Mouse (Mus musculus): ENCODE data around the gene Ube2t. TPM values are rescaled to one million over a fixed set of nuclear protein-coding genes. Genes with fewer than 3 reads are reported as not detected.

Ube2t gene
- total and polyA plus RNA-seq, 2 experiments from 2014 or later, result 5.8 to 9.0 TPM

GRCm38 (mm10) chr1:134994739-134995138, 32.4 kb downstream of the Ube2t start:
- H3K4me1 ChIP-seq (ENCODE audit: insufficient read depth), result no peaks in the 10 kb centered on the region
- no peak overlapping the region for H3K4me3 ChIP-seq (ENCODE audit: low read depth, low read length)
- no peak overlapping the region for H3K4me2 ChIP-seq (ENCODE audit: low read depth)
- H3K9ac ChIP-seq, result no peak overlapping the region
- no peak for DNase-seq
- H3K27ac ChIP-seq (ENCODE audit: low read depth, low read length), result no peak overlapping the region
- no peak for ATAC-seq
- H3K27me3 ChIP-seq (ENCODE audit: insufficient read depth, low read length), result no peaks in the 10 kb centered on the region
- H3K36me3 ChIP-seq (ENCODE audit: insufficient read depth), result no peaks in the 10 kb centered on the region
- TF ChIP-seq CTCF (IDR thresholded peaks at IDR 0.05; ENCODE audit: low read depth), result no peak
- WGBS, result 80% methylated on average over 3 of the region's 3 CpGs
- H3K9me3 ChIP-seq (ENCODE audit: low read length), result no peaks in the 10 kb centered on the region

DNA sequence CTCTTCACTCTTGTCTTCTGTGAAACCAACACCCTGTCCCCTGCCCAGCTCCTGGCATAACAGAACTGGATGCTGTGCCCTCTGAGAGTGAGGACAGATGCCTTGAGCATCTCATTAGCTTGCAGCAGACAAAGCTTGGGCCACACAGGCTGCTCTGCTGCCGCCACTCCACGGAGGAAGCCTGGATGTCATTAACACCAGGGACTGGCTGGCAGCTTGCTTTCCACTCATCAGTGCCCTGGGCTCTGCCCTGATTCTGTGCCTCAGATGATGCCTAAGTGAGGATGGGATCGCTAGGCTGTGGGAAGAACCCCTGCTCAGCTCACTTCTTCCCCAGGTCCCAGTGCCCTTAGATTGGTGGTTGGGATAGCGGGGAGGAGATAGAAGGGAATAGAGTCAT, 33.1 kb downstream of the Ube2t start:
- Histone ChIP-seq H3K4me3 (ENCODE audit: low read depth, low read length) (no peak overlapping the region), H3K27me3 (ENCODE audit: insufficient read depth, low read length) (no peaks in the 10 kb centered on the region), H3K36me3 (ENCODE audit: insufficient read depth) (no peaks in the 10 kb centered on the region), H3K27ac (ENCODE audit: low read depth, low read length) (no peak overlapping the region), H3K4me1 (ENCODE audit: insufficient read depth) (no peaks in the 10 kb centered on the region), H3K9me3 (ENCODE audit: low read length) (no peaks in the 10 kb centered on the region), H3K4me2 (ENCODE audit: low read depth) (no peak overlapping the region), H3K9ac (no peak overlapping the region)
- WGBS, result 38% methylated on average over 4 of the region's 4 CpGs
- no peak for DNase-seq
- no peak for TF ChIP-seq CTCF (IDR thresholded peaks at IDR 0.05; ENCODE audit: low read depth)
- peak; percentile 62 for ATAC-seq

DNA sequence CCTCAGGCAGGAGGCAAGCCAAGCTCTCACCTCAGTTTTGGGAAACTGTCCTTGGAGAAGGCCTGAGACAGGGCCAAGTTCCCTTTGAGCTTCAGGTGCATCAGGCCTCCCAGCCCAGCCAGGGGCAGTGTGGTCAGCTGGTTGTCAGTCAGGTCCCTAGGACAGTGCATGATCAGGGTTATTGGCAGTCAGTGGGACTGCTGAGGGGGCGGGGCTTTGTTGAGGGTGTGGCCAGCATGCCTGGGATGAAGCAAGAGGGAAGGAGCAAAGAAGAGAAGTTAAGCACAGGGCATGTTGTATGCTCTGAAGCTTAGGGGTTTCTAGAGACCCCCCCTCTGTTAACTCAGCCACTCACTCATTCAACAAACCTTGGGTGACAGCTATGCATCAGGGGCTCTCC, 33.6 kb downstream of the Ube2t start:
- Histone ChIP-seq H3K9ac (no peak overlapping the region), H3K4me1 (ENCODE audit: insufficient read depth) (no peaks in the 10 kb centered on the region), H3K36me3 (ENCODE audit: insufficient read depth) (no peaks in the 10 kb centered on the region), H3K4me3 (ENCODE audit: low read depth, low read length) (no peak overlapping the region), H3K4me2 (ENCODE audit: low read depth) (no peak overlapping the region), H3K9me3 (ENCODE audit: low read length) (no peaks in the 10 kb centered on the region), H3K27me3 (ENCODE audit: insufficient read depth, low read length) (no peaks in the 10 kb centered on the region), H3K27ac (ENCODE audit: low read depth, low read length) (no peak overlapping the region)
- no peak for ATAC-seq
- WGBS, result 25% methylated on average over 1 of the region's 1 CpGs
- TF ChIP-seq CTCF (IDR thresholded peaks at IDR 0.05; ENCODE audit: low read depth), result no peak
- DNase-seq, result no peak

- ATAC-seq, result no peak
- no peak for TF ChIP-seq CTCF (IDR thresholded peaks at IDR 0.05; ENCODE audit: low read depth)
- Histone ChIP-seq H3K36me3 (ENCODE audit: insufficient read depth) (no peaks in the 10 kb centered on the region), H3K4me3 (ENCODE audit: low read depth, low read length) (no peak overlapping the region), H3K4me2 (ENCODE audit: low read depth) (no peak overlapping the region), H3K27me3 (ENCODE audit: insufficient read depth, low read length) (no peaks in the 10 kb centered on the region), H3K9ac (no peak overlapping the region), H3K27ac (ENCODE audit: low read depth, low read length) (no peak overlapping the region), H3K9me3 (ENCODE audit: low read length) (no peaks in the 10 kb centered on the region), H3K4me1 (ENCODE audit: insufficient read depth) (no peaks in the 10 kb centered on the region)
- 86% methylated on average over 7 of the region's 7 CpGs for WGBS
- DNase-seq, result no peak
These were observed 34.1 kb downstream of the Ube2t start for GRCm38 (mm10) chr1:134996471-134996870.

GRCm38 (mm10) chr1:134997568-134997967, 35.2 kb downstream of the Ube2t start:
- H3K9me3 ChIP-seq (ENCODE audit: low read length), result no peaks in the 10 kb centered on the region
- no peak overlapping the region for H3K9ac ChIP-seq
- no peak for TF ChIP-seq CTCF (IDR thresholded peaks at IDR 0.05; ENCODE audit: low read depth)
- 80% methylated on average over 5 of the region's 5 CpGs for WGBS
- no peaks in the 10 kb centered on the region for H3K36me3 ChIP-seq (ENCODE audit: insufficient read depth)
- H3K27ac ChIP-seq (ENCODE audit: low read depth, low read length), result no peak overlapping the region
- ATAC-seq (no peak), DNase-seq (no peak)
- no peaks in the 10 kb centered on the region for H3K27me3 ChIP-seq (ENCODE audit: insufficient read depth, low read length)
- no peak overlapping the region for H3K4me2 ChIP-seq (ENCODE audit: low read depth)
- no peaks in the 10 kb centered on the region for H3K4me1 ChIP-seq (ENCODE audit: insufficient read depth)
- H3K4me3 ChIP-seq (ENCODE audit: low read depth, low read length), result no peak overlapping the region

DNA sequence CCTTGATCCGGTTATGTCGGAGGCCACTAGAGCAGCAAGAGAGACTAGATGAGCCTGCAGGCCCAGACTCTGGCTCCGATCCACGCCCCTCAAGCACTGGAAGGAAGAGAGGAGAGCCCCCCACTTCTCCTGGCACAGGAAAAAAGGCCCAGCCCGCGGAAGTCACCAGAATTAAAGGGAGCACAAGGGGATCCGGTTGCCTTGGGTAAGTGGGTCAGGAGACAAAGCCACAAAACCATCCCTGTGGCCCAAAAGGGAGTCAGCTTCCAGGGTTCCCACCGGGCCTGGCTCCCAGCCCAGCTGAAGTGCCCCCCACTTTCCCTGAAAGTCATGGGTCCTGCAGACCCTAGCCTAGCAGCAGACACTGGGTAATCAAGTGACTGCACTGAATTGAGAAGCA, 35.9 kb downstream of the Ube2t start:
- ATAC-seq, result 0 out of 2 replicates have a peak, but pooled peaks have one; percentile 14
- 71% methylated on average over 8 of the region's 8 CpGs for WGBS
- no peak overlapping the region for H3K4me3 ChIP-seq (ENCODE audit: low read depth, low read length)

DNA sequence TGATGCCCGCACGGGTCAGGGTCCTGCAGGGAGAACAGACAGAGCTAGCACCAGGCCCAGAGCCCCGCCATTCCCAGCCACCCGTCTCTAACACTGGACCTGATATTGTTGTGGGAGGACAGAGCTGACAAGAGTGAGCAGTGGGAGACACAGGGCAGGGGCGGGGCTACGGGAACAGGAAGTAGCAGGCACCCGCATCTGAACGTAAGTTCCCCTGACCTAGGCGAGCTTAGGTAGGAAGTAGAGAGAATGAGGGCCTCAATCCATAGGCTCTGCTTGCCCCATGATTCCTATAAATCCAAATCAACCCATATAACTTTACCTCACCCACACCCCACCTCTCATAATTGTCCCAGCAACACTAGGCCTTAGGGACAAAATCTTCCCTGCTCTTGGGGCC, 38.2 kb downstream of the Ube2t start:
- no peaks in the 10 kb centered on the region for H3K4me1 ChIP-seq (ENCODE audit: insufficient read depth)
- no peak overlapping the region for H3K4me3 ChIP-seq (ENCODE audit: low read depth, low read length)
- ATAC-seq, result no peak
- no peak for TF ChIP-seq CTCF (IDR thresholded peaks at IDR 0.05; ENCODE audit: low read depth)
- no peak overlapping the region for H3K4me2 ChIP-seq (ENCODE audit: low read depth)
- H3K27ac ChIP-seq (ENCODE audit: low read depth, low read length), result no peak overlapping the region
- no peaks in the 10 kb centered on the region for H3K27me3 ChIP-seq (ENCODE audit: insufficient read depth, low read length)
- WGBS, result 92% methylated on average over 9 of the region's 9 CpGs
- H3K9me3 ChIP-seq (ENCODE audit: low read length), result no peaks in the 10 kb centered on the region
- H3K36me3 ChIP-seq (ENCODE audit: insufficient read depth), result no peaks in the 10 kb centered on the region
- DNase-seq, result no peak
- no peak overlapping the region for H3K9ac ChIP-seq

More for the DNA sequence above, 35.9 kb downstream of the Ube2t start:
- TF ChIP-seq CTCF (IDR thresholded peaks at IDR 0.05; ENCODE audit: low read depth), result no peak
- no peak overlapping the region for H3K9ac ChIP-seq
- H3K4me2 ChIP-seq (ENCODE audit: low read depth), result no peak overlapping the region
- no peaks in the 10 kb centered on the region for H3K27me3 ChIP-seq (ENCODE audit: insufficient read depth, low read length)
- no peaks in the 10 kb centered on the region for H3K36me3 ChIP-seq (ENCODE audit: insufficient read depth)
- H3K27ac ChIP-seq (ENCODE audit: low read depth, low read length), result no peak overlapping the region
- H3K9me3 ChIP-seq (ENCODE audit: low read length), result no peaks in the 10 kb centered on the region
- DNase-seq, result no peak
- no peaks in the 10 kb centered on the region for H3K4me1 ChIP-seq (ENCODE audit: insufficient read depth)

DNA sequence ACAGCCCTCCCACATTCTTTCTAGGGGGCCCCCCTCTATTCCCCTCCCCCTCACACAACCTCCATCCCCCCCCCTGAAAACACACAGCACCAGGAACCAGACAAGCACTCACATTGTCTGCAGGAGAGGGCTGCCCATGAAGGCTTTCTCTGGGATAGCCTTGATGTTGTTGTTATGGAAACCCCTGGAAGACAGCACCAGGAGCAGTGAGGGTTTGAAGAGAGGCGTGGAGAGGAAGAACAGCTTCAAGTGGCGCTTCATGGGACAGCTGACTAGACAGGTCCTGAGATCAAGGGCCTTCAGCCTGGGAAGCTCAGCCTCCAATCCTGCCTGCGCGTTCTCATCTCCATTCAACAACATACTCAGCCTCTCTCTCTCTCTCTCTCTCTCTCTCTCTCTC, 41.0 kb downstream of the Ube2t start:
- no peaks in the 10 kb centered on the region for H3K4me1 ChIP-seq (ENCODE audit: insufficient read depth)
- no peak overlapping the region for H3K27ac ChIP-seq (ENCODE audit: low read depth, low read length)
- no peak for DNase-seq
- H3K36me3 ChIP-seq (ENCODE audit: insufficient read depth), result no peaks in the 10 kb centered on the region
- H3K9me3 ChIP-seq (ENCODE audit: low read length), result no peaks in the 10 kb centered on the region
- 31% methylated on average over 4 of the region's 4 CpGs for WGBS
- no peak overlapping the region for H3K4me3 ChIP-seq (ENCODE audit: low read depth, low read length)
- no peak overlapping the region for H3K9ac ChIP-seq
- peak; percentile 74 for ATAC-seq
- no peak for TF ChIP-seq CTCF (IDR thresholded peaks at IDR 0.05; ENCODE audit: low read depth)
- no peaks in the 10 kb centered on the region for H3K27me3 ChIP-seq (ENCODE audit: insufficient read depth, low read length)
- no peak overlapping the region for H3K4me2 ChIP-seq (ENCODE audit: low read depth)

All from forebrain, postnatal 0 days (tissue).